Mouse (Mus musculus) naive thymus-derived CD4-positive, alpha-beta T cell, adult 5 months (primary cell): Measurements from ENCODE around the gene Tnk2. TPM values are rescaled to one million over a fixed set of nuclear protein-coding genes. Genes with fewer than 3 reads are reported as not detected.

ENCODE experiments used
- polyA plus RNA-seq: library from polyadenylated mRNA; unstranded; fragments of 100-300 nt; shearing (Covaris generic); gene quantifications from one replicate; pipeline ENCODE4 v1.2.1, GENCODE M21; 2017

Tnk2 gene
- polyA plus RNA-seq: 7.0 TPM

GRCm38 (mm10) chr16:32643661-32644061 lies at the start of gene Tnk2:
Gene Tnk2, plus strand, starts transcription at chr16:32643874.

DNA sequence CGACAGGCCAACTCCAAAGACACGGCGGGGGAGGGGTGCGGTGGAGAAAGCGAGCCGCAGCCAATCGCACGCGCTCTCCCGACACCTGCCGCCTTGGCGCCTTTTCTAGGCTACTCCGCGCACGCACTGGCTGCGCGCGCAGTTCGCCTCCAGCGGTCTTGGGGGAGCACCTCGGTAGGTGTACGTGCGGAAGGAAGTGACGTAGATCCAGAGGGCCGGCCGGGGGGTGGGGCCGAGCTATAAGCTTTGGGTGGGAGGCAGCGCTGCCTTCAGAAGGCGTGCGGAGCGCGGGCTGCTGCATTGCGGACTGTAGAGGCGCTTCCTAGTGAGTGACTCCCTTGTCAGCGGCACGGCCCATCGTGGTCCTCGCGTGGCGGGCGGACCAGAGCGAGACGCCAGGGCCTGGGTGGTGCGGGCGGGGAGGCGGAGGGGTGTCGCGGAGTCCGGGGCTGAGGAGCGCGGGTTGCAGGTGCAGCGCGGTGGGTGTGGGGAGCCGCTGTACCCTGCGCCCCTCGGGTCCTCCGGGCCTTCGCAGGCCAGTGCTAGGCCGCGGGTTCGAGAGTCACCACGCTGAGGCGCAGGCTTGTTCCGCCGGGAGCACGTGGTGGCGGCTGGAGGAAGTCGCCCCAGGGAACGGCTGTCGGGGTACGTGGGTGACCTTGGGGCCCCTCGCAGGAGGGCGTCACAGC lies 34.8 kb upstream of the Tnk2 start, which contains the start of gene Tfrc:
Tfrc (plus strand) TSS at position 209 of the 689 bp plus-strand sequence.

Other genes starting within 250 kb of the Tnk2 start
- not detected for gene Tm4sf19, start 243.4 kb upstream of the Tnk2 start, polyA plus RNA-seq
- gene Tctex1d2, start 224.2 kb upstream of the Tnk2 start, polyA plus RNA-seq: 1.1 TPM
- gene Pcyt1a, start 213.0 kb upstream of the Tnk2 start, polyA plus RNA-seq: 9.8 TPM
- not detected for gene Slc51a, start 156.0 kb upstream of the Tnk2 start, polyA plus RNA-seq
- not detected for gene Zdhhc19, start 147.6 kb upstream of the Tnk2 start, polyA plus RNA-seq
- 38.4 TPM for gene Tfrc, start 35.0 kb upstream of the Tnk2 start, polyA plus RNA-seq
- gene Muc4, start 92.0 kb downstream of the Tnk2 start, polyA plus RNA-seq: not detected
- gene Muc20, start 153.6 kb downstream of the Tnk2 start, polyA plus RNA-seq: not detected
- gene Smbd1, start 166.6 kb downstream of the Tnk2 start, polyA plus RNA-seq: not detected
- gene Fyttd1, start 233.6 kb downstream of the Tnk2 start, polyA plus RNA-seq: 75.8 TPM
- 11.3 TPM for gene Rubcn, start 233.9 kb downstream of the Tnk2 start, polyA plus RNA-seq